Mouse (Mus musculus): ENCODE measurements around the gene Atp8a2.

DNA sequence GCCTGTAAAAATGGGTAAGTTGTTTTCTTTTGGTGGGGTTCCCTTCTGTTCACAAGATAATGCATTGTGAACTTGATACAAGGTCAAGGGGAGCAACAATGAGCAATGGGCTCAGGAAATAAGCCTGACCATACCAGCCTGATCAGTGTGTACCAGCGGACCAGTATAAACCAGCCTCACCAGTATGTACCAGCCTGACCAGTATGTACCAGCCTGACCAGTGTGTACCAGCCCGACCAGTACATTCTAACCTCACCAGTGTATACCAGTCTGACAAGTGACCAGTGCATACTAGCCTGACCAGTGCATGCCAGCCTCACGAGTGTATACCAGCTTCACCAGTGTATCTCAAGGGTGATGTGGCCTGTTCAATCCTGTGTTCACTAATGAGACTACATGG, 33.6 kb downstream of the Atp8a2 start:
- TF ChIP-seq CTCF (conservative IDR thresholded peaks at IDR 0.05; ENCODE audit: insufficient read depth, insufficient read length, low read depth, low read length) = no peak
- TF ChIP-seq POLR2A (IDR thresholded peaks at IDR 0.05; ENCODE audit: low read depth, low read length) = no peak

Measured in kidney, adult 2 months (tissue).